Mouse (Mus musculus): ENCODE results near the gene Gm3952. TPM values are rescaled to one million over a fixed set of nuclear protein-coding genes. Genes with fewer than 3 reads are reported as not detected.

Gene Gm3952
- polyA plus RNA-seq (2017; shearing (Covaris generic)) = not detected

GRCm38 (mm10) chr8:128798594-128798993 lies at the start of gene Gm3952:
Gm3952 (minus strand) TSS chr8:128798694.

Other genes with a start within 250 kb of the Gm3952 start
- gene Itgb1, start 113.0 kb downstream of the Gm3952 start, polyA plus RNA-seq (2017; shearing (Covaris generic)) = 1,037 TPM